Mouse (Mus musculus): ENCODE measurements at regions not wholly inside any gene's neighbourhood (a gene's known extent, or its start where the extent isn't known, plus 50 kb on each side); places are given as distances from the start of the nearest gene placed in this dataset.

DNA sequence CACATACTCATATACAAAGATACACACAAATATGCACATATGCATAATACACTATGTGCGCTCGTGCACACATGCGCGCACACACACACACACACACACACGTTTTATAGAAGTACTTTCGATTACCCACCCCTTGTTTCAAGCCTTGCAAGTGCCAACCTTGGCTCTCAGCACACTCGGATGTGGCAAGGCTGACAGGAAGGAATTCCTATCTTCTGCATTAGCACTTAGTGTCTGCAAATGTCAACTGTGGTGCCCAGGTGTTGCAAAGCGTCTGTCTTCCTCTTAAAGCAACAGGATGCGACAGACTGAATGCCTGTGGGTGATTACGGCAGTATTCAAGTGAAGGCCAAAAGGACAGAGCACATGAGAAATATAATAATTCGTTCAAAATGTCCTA lies 233.3 kb downstream of the Sox4 start:
- DNase-seq: peak in 1 of 2 experiments; percentile 6
- H3K4me3 ChIP-seq (replicated peaks; ENCODE audit: insufficient read depth, low read depth, low read length): no peak overlapping the region
- H3K27me3 ChIP-seq (ENCODE audit: control insufficient read depth, insufficient read depth, low read length): no peaks in the 10 kb centered on the region
- no peak overlapping the region for H3K27ac ChIP-seq (ENCODE audit: insufficient read depth, low read length)
- peaks cover 4% of the 10 kb centered on the region for H3K4me1 ChIP-seq (ENCODE audit: control insufficient read depth, insufficient read depth, low read length)
- TF ChIP-seq POLR2A (IDR thresholded peaks at IDR 0.05; ENCODE audit: borderline replicate concordance, insufficient read depth, low read length) (no peak), CTCF (IDR thresholded peaks at IDR 0.05; ENCODE audit: borderline replicate concordance, insufficient read depth, low read depth, low read length) (no peak)
- WGBS: 51% methylated on average over 11 of the region's 11 CpGs

GRCm38 (mm10) chr13:28718868-28719265 lies 234.6 kb downstream of the Sox4 start:
- no peak for DNase-seq
- no peak overlapping the region for H3K27ac ChIP-seq (ENCODE audit: insufficient read depth, low read length)
- no peak for TF ChIP-seq POLR2A (IDR thresholded peaks at IDR 0.05; ENCODE audit: borderline replicate concordance, insufficient read depth, low read length)
- TF ChIP-seq CTCF (IDR thresholded peaks at IDR 0.05; ENCODE audit: borderline replicate concordance, insufficient read depth, low read depth, low read length): no peak
- no peaks in the 10 kb centered on the region for H3K27me3 ChIP-seq (ENCODE audit: control insufficient read depth, insufficient read depth, low read length)
- H3K4me1 ChIP-seq (ENCODE audit: control insufficient read depth, insufficient read depth, low read length): peaks cover 4% of the 10 kb centered on the region
- WGBS: 62% methylated on average over 5 of the region's 5 CpGs
- no peak overlapping the region for H3K4me3 ChIP-seq (replicated peaks; ENCODE audit: insufficient read depth, low read depth, low read length)

GRCm38 (mm10) chr13:28718169-28718867 lies 235.2 kb downstream of the Sox4 start:
- H3K27ac ChIP-seq (ENCODE audit: insufficient read depth, low read length): no peak overlapping the region
- no peaks in the 10 kb centered on the region for H3K27me3 ChIP-seq (ENCODE audit: control insufficient read depth, insufficient read depth, low read length)
- 82% methylated on average over 11 of the region's 11 CpGs for WGBS
- no peak for DNase-seq
- peaks cover 4% of the 10 kb centered on the region for H3K4me1 ChIP-seq (ENCODE audit: control insufficient read depth, insufficient read depth, low read length)
- no peak for TF ChIP-seq CTCF (IDR thresholded peaks at IDR 0.05; ENCODE audit: borderline replicate concordance, insufficient read depth, low read depth, low read length)
- TF ChIP-seq POLR2A (IDR thresholded peaks at IDR 0.05; ENCODE audit: borderline replicate concordance, insufficient read depth, low read length): no peak
- H3K4me3 ChIP-seq (replicated peaks; ENCODE audit: insufficient read depth, low read depth, low read length): no peak overlapping the region

DNA sequence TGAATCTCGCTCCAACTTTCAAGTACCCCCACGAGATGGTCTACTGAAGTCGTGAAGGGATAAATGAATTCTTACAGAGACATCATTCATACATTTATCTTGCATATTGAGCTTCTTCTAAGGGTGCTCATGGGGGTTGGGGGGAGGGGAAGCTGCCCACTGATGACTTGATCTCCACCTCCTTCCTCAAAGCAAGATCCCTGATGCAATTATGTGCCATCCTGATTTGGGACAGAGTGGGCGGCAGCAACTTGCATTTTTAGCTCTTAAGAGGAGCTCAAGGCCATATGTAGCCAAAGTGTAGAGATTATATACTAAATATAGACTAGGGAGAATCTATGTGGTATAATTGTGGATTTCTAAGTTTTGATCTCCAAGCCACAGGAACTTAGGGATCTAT lies 236.1 kb downstream of the Sox4 start:
- H3K4me1 ChIP-seq (ENCODE audit: control insufficient read depth, insufficient read depth, low read length): peaks cover 4% of the 10 kb centered on the region
- no peak for DNase-seq
- TF ChIP-seq CTCF (IDR thresholded peaks at IDR 0.05; ENCODE audit: borderline replicate concordance, insufficient read depth, low read depth, low read length) (no peak), POLR2A (IDR thresholded peaks at IDR 0.05; ENCODE audit: borderline replicate concordance, insufficient read depth, low read length) (no peak)
- no peak overlapping the region for H3K4me3 ChIP-seq (replicated peaks; ENCODE audit: insufficient read depth, low read depth, low read length)
- no peak overlapping the region for H3K27ac ChIP-seq (ENCODE audit: insufficient read depth, low read length)
- 92% methylated on average over 4 of the region's 4 CpGs for WGBS
- H3K27me3 ChIP-seq (ENCODE audit: control insufficient read depth, insufficient read depth, low read length): no peaks in the 10 kb centered on the region

DNA sequence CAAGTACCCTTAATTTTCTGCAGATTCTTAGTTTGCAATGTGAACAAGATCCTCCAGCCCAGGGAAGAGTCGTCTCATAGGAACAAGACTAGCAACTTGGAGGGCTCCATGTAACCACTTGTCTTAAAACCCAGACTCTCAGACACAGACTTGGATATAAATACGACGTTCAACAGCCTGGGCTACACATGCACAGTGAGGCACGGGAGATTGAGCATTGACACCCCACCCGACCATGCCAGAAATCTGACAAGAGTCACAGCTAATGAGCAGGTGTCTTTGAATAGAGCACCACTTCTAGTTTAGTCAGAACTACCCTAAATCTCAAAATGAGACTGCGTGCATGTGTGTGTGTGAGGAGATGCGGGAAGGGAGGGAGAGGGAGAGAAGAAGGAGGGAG lies 243.5 kb downstream of the Sox4 start:
- no peaks in the 10 kb centered on the region for H3K27me3 ChIP-seq (ENCODE audit: control insufficient read depth, insufficient read depth, low read length)
- DNase-seq: no peak
- H3K4me3 ChIP-seq (replicated peaks; ENCODE audit: insufficient read depth, low read depth, low read length): no peak overlapping the region
- TF ChIP-seq POLR2A (IDR thresholded peaks at IDR 0.05; ENCODE audit: borderline replicate concordance, insufficient read depth, low read length): no peak
- no peak for TF ChIP-seq CTCF (IDR thresholded peaks at IDR 0.05; ENCODE audit: borderline replicate concordance, insufficient read depth, low read depth, low read length)
- H3K27ac ChIP-seq (ENCODE audit: insufficient read depth, low read length): no peak overlapping the region
- H3K4me1 ChIP-seq (ENCODE audit: control insufficient read depth, insufficient read depth, low read length): no peaks in the 10 kb centered on the region
- WGBS: 40% methylated on average over 7 of the region's 7 CpGs

DNA sequence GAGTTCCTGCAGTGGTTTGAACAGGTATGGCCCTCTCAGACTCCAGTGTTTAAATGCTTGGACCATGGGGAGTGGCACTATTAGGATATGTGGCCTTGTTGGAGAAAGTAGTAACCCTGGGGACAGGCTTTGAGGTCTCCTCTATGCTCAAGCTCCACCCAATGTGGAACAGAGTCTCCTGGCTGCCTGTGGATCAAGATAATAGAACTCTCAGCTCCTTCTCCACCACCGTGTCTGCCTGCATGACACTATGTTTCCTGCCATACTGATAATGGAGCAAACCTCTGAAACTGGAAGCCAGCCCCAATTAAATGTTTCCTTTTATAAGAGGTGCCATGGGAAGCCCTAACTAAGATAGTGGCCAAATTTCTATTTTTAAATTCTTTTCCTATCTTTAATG lies 252.2 kb downstream of the Sox4 start:
- DNase-seq: no peak
- H3K4me3 ChIP-seq (replicated peaks; ENCODE audit: insufficient read depth, low read depth, low read length): no peak overlapping the region
- H3K27ac ChIP-seq (ENCODE audit: insufficient read depth, low read length): no peak overlapping the region
- TF ChIP-seq CTCF (IDR thresholded peaks at IDR 0.05; ENCODE audit: borderline replicate concordance, insufficient read depth, low read depth, low read length) (no peak), POLR2A (IDR thresholded peaks at IDR 0.05; ENCODE audit: borderline replicate concordance, insufficient read depth, low read length) (no peak)
- H3K4me1 ChIP-seq (ENCODE audit: control insufficient read depth, insufficient read depth, low read length): no peaks in the 10 kb centered on the region
- H3K27me3 ChIP-seq (ENCODE audit: control insufficient read depth, insufficient read depth, low read length): no peaks in the 10 kb centered on the region
- WGBS: 61% methylated on average over 1 of the region's 1 CpGs

GRCm38 (mm10) chr13:28700081-28700480 lies 253.4 kb downstream of the Sox4 start:
- Histone ChIP-seq H3K27ac (ENCODE audit: insufficient read depth, low read length) (no peak overlapping the region), H3K27me3 (ENCODE audit: control insufficient read depth, insufficient read depth, low read length) (no peaks in the 10 kb centered on the region), H3K4me3 (replicated peaks; ENCODE audit: insufficient read depth, low read depth, low read length) (no peak overlapping the region), H3K4me1 (ENCODE audit: control insufficient read depth, insufficient read depth, low read length) (no peaks in the 10 kb centered on the region)
- DNase-seq: no peak
- TF ChIP-seq CTCF (IDR thresholded peaks at IDR 0.05; ENCODE audit: borderline replicate concordance, insufficient read depth, low read depth, low read length): no peak
- TF ChIP-seq POLR2A (IDR thresholded peaks at IDR 0.05; ENCODE audit: borderline replicate concordance, insufficient read depth, low read length): no peak
- WGBS: 71% methylated on average over 3 of the region's 3 CpGs

- H3K27me3 ChIP-seq (ENCODE audit: control insufficient read depth, insufficient read depth, low read length): no peaks in the 10 kb centered on the region
- TF ChIP-seq POLR2A (IDR thresholded peaks at IDR 0.05; ENCODE audit: borderline replicate concordance, insufficient read depth, low read length) (no peak), CTCF (IDR thresholded peaks at IDR 0.05; ENCODE audit: borderline replicate concordance, insufficient read depth, low read depth, low read length) (no peak)
- no peak overlapping the region for H3K4me3 ChIP-seq (replicated peaks; ENCODE audit: insufficient read depth, low read depth, low read length)
- no peak overlapping the region for H3K27ac ChIP-seq (ENCODE audit: insufficient read depth, low read length)
- WGBS: 89% methylated on average over 4 of the region's 4 CpGs
- no peaks in the 10 kb centered on the region for H3K4me1 ChIP-seq (ENCODE audit: control insufficient read depth, insufficient read depth, low read length)
- DNase-seq: no peak
Observed at GRCm38 (mm10) chr13:28699490-28700032, 254.0 kb downstream of the Sox4 start.
